Mouse (Mus musculus): ENCODE measurements around the gene Fmo4.

DNA sequence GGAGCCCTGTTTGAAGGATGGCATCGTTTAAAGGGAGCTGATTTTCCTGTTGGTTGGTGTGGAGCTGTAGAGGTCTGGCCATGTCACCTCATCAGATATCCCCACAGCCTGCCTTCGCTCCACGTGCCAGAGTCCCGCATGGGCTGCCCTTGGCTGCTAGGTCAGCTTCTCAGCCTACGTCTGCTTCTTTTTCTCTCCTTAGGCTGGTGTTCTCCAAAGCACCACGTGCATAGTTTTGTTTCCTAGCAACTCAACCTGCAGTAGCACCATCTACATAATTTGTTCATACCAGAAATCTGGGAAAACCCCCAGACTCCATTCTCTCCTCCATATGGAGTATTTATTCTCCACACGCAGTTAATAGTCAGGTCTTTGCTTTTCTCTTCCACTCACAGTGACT, 64.2 kb downstream of the Fmo4 start:
- no peak for TF ChIP-seq CTCF (IDR thresholded peaks at IDR 0.05; ENCODE audit: low read depth)
- TF ChIP-seq EP300 (IDR thresholded peaks at IDR 0.05; ENCODE audit: low read depth) = no peak
